Mouse (Mus musculus): ENCODE measurements around the gene Srp9.
"Not testable (repeated sequence)": the region's sequence is repeated elsewhere in the genome, so short reads cannot be mapped to it uniquely, and the experiment has no call there.

Gene Srp9

DNA sequence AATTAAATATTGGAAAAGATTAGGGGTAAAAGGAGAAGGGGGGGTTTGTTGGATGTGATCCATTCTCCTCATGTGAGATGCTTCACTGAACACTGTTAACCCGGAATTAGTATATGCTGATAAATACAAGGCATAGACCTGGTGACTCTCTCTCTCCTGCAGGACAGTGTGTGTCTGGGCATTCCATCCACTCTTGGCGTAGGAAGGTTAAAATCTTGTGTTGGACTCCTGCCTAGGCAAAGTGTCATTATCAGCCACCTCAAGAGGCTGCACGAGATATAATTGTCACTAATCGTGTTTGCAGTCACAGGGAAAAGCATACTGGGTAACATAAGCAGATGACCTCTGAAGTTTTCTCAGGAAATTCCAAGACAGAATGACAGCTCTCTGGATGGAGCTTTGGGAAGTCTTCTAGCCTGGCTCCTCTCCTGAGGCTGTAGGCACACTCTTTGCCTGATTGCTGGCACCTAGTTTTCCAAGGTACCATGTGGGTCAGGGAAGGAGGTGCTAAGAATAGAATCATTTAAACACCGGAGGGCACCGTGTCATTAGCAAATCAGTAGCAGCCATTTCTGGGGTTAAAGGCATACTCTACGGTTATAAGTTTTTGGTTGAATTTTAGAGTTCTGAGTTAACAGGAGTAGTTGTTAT is 24.5 kb downstream of the Srp9 start:
- DNase-seq, result no peak

DNA sequence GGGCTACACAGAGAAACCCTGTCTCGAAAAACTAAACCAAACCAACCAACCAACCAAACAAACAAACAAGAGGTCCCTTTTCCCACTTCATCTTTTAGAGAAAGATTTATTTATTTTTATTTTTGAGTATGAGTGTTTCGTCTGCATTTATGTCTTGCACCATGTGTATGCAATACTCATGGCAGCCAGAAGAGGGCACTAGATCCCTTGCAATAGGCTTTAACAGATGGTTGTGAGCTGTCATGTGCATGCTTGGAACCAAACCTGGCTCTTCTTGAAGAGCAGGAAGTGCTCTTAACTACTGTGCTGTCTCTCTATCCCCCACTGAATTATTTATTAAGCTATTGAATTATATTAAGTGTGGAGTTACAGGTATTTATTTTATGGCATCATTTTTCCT is 25.4 kb downstream of the Srp9 start:
- no peak for DNase-seq

DNA sequence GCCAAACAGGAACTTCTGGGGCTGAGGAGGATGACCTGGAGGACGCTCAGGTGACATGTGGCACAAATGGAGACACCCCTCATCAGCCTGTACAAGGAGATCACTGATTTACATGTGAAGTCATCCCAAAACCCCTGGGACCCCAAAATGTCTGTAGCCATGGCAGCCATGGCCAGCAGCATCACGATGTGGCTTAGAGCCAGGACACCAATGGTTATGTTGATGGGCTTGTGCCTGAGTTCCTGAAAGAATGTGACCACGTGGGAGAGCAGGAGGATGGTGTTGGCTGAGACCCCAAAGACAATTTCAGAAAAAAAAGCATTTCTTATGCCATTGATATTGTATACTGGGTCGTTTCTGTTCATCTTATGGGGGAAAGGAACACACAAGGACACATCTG is 33.2 kb downstream of the Srp9 start:
- no peak for DNase-seq

- no peak for DNase-seq
Measured at GRCm38 (mm10) chr1:182159575-182159974, 35.0 kb downstream of the Srp9 start.

DNA sequence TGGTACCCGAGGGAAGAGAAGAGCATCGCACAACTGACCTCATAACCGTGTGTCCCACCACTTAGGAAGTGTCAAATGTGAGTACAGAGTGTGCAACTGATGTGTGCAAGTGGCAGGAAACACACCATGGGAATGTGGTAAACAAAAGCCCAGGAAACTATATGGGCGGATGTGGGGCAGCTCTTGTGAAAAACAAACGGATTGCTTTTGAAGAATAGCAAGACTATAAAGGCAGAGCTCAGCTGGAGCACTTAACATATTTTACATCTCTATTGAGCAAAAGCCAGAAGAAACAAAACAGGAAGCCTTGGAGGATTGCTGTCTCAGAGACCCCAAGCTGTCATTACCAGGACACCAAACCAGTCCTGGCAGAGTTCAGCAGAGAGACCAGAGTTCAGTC is 38.4 kb downstream of the Srp9 start:
- DNase-seq, result no peak

GRCm38 (mm10) chr1:182164386-182164785 is 39.8 kb downstream of the Srp9 start, which contains the start of gene Vmn1r1:
TSS of gene Vmn1r1 (minus strand) at chr1:182164486.
- no peak for DNase-seq

DNA sequence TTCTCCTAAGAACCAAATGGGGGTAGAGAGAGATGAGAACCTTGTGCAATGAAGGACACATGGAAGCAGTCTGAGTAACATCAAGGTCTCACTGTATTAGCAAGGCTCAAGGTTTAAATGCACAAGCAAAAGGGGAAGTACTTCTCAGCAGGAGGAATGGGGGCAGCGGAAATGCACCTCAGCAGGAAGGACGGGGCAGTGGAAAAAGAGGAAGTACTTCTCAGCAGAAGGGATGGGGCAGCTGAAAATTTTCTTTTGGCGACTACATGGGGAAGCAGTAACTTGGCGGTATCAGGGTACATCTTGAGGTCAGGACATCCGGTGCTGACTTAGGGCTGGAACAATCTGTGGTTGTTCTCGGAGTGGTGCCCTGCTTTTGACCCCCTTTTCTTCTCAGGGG is 45.7 kb downstream of the Srp9 start:
- not testable (repeated sequence) for DNase-seq

DNA sequence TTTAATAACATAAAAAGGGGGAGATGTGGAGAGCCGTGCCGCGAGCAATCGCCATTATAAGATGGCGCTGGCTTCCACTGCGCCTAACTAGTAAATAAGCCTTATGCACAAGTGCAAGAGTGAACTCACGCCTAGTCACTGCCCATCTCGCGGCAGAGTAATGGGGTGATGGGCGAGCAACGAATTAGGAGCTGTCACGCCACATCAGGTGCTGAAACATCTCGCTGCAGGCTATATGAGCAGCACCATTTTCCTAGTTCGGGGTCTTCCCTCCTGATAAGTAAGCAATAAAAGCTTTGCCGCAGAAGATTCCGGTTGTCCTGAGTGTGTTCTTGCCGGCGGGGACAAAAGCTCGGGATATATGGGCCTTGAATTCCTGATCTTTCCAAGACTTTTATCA is 52.4 kb downstream of the Srp9 start:
- DNase-seq, result not testable (repeated sequence)

DNA sequence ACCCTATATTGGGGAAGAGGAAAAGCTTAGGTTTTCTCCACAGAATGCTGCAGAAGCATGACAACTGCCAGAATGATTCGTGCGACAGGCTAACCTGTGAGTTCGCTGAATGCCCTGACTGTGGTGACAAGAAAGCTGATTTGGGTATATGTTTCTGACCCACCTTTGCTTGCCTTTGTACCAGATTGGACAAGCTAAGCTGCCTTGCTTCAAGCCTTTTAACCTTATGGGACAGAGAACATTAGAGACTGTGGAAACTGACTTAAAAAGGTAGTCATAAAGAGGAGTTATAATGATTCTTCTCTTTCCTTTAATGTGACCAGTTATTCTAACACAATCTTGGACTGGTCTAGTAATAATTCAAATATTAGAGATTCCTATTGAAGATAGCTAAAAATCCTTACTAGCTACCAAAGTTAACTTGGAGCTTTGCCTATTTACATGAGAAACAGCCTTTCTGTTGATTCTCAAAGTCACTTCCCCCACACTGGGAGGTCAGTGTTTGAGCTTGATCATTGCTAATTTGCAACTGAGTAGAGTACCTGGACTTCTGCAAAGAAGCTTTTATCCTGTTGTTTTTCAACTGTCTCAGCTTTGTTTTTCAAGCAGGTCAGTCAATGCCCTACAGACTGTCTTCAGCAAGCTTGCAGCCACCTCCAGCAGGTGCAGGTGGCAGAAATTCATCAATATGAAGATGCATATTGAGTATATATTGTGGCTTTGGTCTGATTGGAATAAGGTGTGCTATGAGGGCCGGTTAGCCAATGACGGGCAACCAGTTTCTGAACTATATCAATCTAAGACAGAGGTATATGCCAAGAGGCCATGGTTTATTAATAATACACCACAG is 57.1 kb downstream of the Srp9 start:
- no peak for DNase-seq

Measured in cerebellum, adult 9-10 months (tissue).